Mouse (Mus musculus) kidney, adult 8-10 months (tissue): Measurements from ENCODE around the gene Cbx4.

Source experiments
- DNase-seq, 2 experiments: peaks; one replicate each; pipeline ENCODE4 v3.0.0; 2022

Gene Cbx4

DNA sequence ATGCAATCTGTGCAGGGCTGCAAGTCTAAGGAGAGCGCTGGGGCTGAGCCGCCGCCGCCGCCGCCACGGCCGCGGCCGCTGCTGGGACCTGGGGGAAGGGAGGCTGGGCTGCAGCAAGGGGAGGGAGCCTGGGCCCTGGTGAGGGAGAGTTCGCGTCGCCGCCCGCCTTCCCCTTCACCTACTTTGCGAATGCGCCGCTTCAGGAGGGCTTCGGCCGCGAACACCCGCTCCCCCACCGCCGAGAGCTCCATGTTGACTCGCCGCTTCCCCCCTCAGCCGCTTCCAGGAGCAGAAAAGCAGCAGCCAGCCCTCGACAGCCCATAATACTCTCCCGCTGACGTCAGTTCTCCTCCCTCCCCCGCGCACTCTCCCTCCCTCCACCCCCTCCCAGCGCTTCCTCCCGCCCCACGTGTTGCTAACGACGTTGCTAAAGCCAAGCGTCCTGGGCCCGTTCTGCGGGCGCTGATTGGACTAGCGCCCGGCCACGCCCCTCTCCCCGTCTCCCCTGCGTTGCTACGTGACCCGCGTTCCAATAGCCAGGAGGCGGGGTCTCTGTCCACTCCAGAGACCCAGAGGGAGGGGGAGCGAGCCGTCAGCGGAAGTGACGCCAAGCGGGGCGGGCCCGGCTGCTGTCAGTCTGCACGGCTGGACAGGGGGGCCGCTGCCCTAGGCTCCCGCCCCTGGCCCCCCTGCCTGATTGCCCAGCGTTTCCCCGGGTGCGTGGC lies 45.3 kb downstream of the Cbx4 start, which contains the start of gene Cbx8:
Gene Cbx8 (minus strand): TSS at position 370 of the 725 bp plus-strand sequence.
- DNase-seq, result peak; percentile 99 to 100

DNA sequence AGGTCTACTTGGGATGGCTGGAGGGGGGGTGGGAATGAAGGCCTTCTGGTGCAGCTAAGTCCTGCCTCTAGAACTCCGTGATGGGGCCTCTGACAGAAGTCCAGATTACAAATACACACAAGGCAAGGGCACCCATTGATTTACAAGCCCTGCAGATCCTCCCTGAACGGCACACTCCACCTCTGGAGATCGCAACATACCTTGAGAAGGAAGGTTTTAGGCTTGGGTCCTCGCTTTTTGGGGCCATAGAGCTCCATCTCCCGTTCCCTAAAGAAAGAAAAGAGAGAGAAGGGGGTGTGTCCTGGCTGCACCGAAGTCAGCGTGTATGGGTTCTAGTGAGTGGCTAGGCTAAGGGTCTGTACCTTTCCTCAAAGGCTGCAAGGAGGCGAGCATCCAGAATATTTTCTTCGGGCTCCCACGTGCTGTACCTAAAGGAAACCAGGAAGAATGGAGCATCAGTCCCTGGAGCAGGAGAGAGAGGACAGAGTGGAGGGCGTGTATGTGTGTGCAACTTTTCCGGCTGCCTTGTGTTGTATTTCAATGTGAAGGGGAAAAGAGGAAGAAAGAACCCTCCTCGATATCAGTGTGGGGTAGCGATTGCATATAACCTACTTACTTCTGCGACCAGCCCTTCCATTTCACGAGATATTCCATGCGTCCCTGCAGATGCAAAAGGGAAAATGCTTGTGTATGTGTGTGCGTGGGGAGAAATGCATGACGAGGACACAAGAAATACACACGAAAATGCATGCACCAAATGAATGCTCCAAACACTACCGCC lies 46.1 kb downstream of the Cbx4 start:
- no peak for DNase-seq

DNA sequence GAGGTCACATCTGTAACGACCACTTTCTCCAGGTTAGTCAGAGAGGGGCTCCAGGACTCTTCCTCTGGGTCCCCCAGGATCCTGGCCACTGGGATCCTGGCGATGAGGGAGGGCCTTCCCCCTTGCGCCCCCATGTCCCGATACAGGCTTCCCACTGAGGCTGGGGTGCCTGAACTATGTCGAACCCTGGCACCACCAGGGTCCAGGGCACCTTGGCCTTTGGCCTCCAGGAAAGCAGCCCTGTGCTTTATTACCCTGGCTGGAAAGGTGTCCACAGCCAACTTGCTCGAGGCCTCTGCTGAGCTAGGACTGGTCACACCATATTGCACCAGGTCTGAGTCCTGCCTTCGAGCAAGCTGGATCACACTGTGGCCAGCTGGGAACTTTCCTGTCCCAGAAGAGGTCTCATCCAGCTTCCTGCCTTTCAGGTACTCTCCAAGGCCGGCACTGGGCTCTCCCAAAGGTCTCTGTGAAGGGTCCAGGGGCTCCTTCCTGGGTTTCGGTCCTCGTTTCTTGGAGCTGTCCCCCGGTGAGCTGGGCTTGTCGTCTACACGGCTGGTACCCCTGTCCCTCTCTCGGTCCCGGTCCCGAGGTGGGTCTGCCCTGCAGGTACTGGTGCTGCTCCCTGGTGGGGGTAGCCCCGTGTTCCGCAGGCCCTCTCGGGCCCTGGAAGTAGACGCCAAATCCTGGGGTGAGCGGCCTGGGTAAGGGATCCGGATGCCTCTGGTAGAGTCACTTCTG lies 47.1 kb downstream of the Cbx4 start:
- DNase-seq, result no peak

DNA sequence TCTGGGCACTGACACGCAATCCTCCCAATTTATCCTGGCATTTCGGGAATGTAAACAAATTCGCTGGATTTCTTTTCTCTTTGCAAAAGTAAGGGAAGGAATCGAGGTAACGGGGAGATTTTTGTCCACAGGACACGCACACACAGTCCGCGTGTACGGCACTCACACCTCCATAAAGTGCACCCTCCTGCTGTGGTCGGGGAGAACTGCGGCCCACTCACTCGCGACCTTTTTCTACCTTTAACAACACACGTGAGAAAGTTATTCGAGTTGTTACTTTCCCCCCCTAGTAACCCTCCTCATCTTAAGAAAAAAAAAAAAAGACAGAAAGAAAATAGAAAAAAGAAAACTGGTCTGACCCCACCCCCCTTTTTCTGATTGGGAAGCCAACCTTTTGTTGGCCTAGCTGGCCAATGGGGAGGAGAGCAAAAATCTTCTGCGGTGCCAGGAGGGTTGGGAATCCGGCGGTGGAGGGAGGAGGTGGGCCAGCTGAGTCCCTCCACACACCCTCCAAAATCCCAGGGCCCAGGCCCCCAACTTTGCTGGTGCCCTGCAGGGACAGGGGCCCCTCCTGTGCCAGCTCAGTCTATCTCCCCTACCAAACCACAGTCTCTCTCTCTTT lies 48.1 kb downstream of the Cbx4 start:
- DNase-seq, result no peak

DNA sequence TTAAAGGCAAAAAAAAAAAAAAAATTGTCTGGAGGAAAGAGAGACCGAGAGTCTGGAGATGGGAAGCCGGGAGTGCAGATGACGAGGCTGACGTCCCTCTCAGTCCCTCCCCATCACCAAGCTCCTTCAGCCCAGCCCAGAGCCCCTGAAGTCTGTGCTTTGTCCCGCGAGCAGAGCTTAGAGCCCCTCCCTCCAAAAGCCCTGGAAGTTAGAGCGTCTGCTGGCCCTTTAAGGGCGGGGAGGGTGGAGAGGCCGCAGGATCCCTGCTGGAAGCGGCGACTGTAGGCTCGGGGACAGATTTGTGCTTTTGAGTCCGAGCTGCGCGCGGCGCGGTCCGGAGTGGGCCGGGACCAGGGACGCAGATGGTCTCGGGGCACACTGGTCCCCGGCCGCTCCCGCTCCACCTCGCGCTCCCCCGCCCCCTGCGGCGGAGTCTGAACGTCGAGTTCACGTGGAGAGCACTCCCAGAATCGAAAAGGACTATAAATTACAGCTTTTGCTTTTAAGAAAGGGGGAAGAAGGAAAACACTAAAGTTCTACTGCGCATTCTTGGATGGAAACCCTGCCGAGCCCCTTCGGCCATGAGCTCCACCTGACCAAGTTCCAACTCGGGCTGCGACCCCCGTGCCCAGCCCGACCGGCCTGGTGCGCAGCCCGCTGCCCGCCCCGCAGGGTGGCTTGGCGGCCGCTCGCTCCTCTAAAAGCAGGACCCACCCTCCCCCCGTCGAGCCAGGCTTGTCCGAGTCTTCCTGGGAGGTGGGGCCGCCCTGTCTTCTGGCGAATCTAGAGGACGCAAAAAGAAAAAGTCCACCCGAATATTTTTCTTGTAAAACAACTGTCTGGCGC lies 48.9 kb downstream of the Cbx4 start:
- DNase-seq, result no peak

DNA sequence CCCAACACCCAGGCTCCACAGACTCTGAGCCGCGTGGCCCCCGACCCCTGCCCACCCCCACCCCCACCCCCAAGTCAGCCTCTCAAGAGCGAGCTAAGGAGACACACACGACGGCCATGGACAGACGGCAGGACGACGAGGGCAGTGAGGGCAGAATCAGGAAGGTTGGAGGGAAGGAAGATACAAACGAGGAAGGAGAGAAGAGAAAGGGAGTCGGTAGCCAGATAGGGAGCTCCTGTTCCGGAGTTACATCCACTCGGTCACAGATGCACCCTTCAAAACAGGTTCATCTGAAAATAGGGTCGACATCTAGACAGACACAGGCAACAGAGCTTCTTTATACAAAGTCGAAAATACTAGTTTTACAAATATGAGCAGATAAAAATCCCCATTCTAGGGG lies 49.6 kb downstream of the Cbx4 start:
- DNase-seq, result no peak

DNA sequence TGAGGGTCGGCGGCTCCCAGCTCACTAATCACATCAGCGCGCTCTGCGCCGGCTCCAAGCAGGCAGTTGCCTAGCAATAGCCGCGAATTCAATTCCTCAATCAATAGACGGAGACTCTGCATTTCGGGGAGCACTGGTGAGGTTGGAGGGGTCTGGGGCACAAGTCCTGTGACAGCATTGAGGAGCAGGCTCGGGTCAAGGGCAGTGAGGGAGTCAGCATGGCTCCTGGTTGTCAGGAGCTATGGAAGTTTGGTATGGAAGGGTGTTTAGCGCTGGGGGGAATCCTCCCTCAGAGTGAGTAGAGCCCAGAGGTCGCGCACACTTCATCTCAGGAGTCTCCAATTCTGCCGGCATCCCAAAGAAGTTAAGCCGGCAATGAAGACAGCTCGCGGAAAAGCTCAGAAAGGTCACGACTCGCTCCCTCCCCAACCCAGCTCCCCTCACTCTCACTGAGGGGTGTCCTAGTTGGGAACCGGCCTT lies 50.3 kb downstream of the Cbx4 start:
- DNase-seq, result no peak

DNA sequence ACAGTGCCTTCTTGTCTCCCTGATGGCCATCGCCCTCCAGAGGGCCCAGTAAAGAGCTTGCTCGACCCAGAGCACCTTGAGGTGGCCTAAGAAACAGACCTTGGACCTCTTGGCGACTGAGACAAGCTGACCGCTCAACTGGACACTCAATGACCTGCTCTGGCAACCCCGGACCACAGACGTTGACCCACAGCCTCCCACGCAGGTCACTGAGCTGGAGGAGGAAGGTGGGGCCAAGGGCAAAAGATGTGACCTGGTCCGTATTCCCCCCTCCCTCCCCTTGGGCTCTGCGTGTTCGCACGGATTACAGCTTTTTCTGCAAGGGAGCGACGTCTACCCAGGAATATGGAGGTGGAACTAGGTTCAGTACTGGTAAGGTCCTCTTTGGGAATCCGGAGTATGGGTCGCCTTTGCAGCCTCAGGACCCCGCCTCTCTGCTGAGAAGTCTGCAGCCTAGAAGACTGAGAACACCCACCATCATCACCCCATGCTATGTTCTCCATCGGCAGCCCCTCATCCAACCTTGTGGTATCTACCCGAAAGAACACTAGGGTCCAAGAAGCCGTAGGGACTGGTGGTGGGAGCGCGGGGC lies 50.8 kb downstream of the Cbx4 start:
- DNase-seq, result no peak

DNA sequence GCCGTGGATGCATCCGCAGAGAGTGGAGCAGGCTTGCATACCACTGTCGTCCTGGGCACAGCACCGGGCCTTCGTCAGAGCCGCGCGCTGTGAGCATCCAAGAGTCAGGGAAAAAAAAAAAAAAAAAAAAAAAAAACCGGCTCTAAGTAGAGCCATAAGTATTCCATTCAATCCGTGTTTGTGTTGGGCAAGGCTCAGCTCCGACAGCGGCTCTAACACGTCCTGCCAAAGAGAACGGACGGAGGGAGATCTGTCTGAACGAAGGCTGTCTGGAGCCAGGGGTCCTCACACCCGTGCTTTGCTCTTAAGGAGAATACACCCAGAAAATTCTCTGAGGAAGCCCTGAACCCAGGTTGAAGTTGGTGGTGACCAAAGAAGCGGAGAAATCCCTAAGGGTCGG lies 51.4 kb downstream of the Cbx4 start:
- DNase-seq, result no peak

DNA sequence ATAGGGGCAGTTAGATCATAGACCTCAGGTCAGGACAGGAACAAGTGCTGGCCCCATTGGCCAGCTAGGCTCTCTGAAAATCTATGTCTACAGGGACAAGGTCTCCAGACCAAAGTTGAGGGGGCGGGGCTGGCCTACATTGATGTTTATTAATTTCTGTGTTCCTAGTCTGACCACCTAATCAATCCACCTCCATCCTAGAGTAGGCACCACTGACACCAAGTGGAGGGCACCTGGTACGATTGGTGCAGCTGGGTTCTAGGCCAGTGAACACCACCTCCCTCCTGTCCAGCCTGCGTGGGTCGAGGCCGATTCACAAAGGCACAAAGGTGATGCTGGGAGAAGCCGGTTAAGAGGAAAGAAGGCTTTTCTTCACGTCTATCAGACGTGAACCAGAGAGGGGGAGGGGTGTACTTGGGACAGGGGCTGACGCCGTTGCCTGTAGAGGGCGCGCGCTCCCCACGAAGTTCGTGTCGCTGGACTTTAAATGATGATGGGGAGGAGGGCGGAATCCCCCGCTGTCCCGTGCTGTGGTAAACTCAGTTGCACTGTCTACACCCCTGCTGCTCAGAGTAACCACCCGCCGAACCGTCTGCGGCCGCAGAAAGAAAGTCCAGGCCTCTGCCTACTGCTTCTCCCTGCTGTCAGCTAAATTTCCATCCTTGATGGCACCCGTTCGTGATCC lies 52.0 kb downstream of the Cbx4 start:
- DNase-seq, result peak; percentile 74 to 85
